Mouse (Mus musculus): ENCODE data around the gene Chd9.

GRCm38 (mm10) chr8:91056848-91057247, 228.7 kb downstream of the Chd9 start:
- TF ChIP-seq CTCF (conservative IDR thresholded peaks at IDR 0.05; ENCODE audit: insufficient read depth, insufficient read length, low read depth, low read length) (no peak), POLR2A (IDR thresholded peaks at IDR 0.05; ENCODE audit: low read depth, low read length) (no peak)
